Mouse (Mus musculus) liver, adult 2 months (tissue): Measurements from ENCODE around the gene Ap3d1.

ENCODE experiments used
- CTCF ChIP-seq: fragments of 200-500 bp; IDR thresholded peaks from 2 replicates; pipeline ENCODE4 v1.5.1; 2011; ENCODE audit warnings: low read depth, low read length, control low read depth
- POLR2A ChIP-seq: fragments of 200-500 bp; IDR thresholded peaks from 2 replicates; pipeline ENCODE4 v1.6.1; 2011; ENCODE audit warnings: low read length, control low read depth; ENCODE audit not compliant: insufficient read depth; ENCODE audit errors: extremely low read depth

- no peak for TF ChIP-seq CTCF
- no peak for TF ChIP-seq POLR2A
These were observed 918 bp downstream of the Ap3d1 start for GRCm38 (mm10) chr10:80741146-80741545.
